Mouse (Mus musculus) myocyte (in vitro differentiated cells): ENCODE data around the gene Eaf1. TPM values are rescaled to one million over a fixed set of nuclear protein-coding genes. Genes with fewer than 3 reads are reported as not detected.
"Not testable (repeated sequence)": the region's sequence is repeated elsewhere in the genome, so short reads cannot be mapped to it uniquely, and the experiment has no call there.

Source experiments
- H3K27me3 ChIP-seq: one replicate; pipeline ENCODE4 v1.6.1; 2011; ENCODE audit not compliant: control insufficient read depth, insufficient read depth, insufficient read length
- H3K36me3 ChIP-seq: one replicate; pipeline ENCODE4 v1.6.1; 2011; ENCODE audit not compliant: control insufficient read depth, insufficient read depth
- H3K4me2 ChIP-seq: one replicate; pipeline ENCODE4 v1.6.1; 2011; ENCODE audit warnings: low read depth, control low read depth
- H3K4me3 ChIP-seq: one replicate; pipeline ENCODE4 v1.5.1; 2011; ENCODE audit warnings: mild to moderate bottlenecking, control low read depth, moderate library complexity
- H3K79me2 ChIP-seq: one replicate; pipeline ENCODE4 v1.6.1; 2011; ENCODE audit not compliant: control insufficient read depth, insufficient read depth
- H3ac ChIP-seq: one replicate; pipeline ENCODE4 v1.6.1; 2011; ENCODE audit not compliant: control insufficient read depth, insufficient read length
- CEBPB ChIP-seq: IDR thresholded peaks from 2 replicates; pipeline ENCODE4 v1.6.1; 2011; ENCODE audit warnings: mild to moderate bottlenecking, moderate library complexity; ENCODE audit not compliant: poor library complexity, insufficient read depth, severe bottlenecking
- E2F4 ChIP-seq: IDR thresholded peaks from one replicate; pipeline ENCODE4 v1.6.1; 2011; ENCODE audit warnings: mild to moderate bottlenecking, control low read depth, moderate library complexity; ENCODE audit not compliant: insufficient read depth
- MAX ChIP-seq: IDR thresholded peaks from one replicate; pipeline ENCODE4 v1.6.1; 2011; ENCODE audit warnings: low read depth, mild to moderate bottlenecking, control low read depth
- MYOD1 ChIP-seq, 3 experiments: IDR thresholded peaks; one replicate each; pipeline ENCODE4 v1.6.1; 2011; ENCODE audit warnings: control low read depth in 2 of 3, low read depth in 2 of 3, mild to moderate bottlenecking in 2 of 3, moderate library complexity in 1 of 3; ENCODE audit not compliant: insufficient read length in 2 of 3, control insufficient read depth in 1 of 3
- MYOG ChIP-seq, 3 experiments: IDR thresholded peaks; one replicate each; pipeline ENCODE4 v1.6.1; 2011; ENCODE audit warnings: control low read depth in 2 of 3, low read depth in 2 of 3, mild to moderate bottlenecking in 2 of 3; ENCODE audit not compliant: insufficient read length in 2 of 3, control insufficient read depth in 1 of 3, insufficient read depth in 1 of 3
- POLR2A ChIP-seq: IDR thresholded peaks from one replicate; pipeline ENCODE4 v1.6.1; 2011; ENCODE audit warnings: low read depth, mild to moderate bottlenecking, control low read depth, moderate library complexity; ENCODE audit not compliant: insufficient read length
- POLR2AphosphoS2 ChIP-seq: IDR thresholded peaks from one replicate; pipeline ENCODE4 v1.6.1; 2011; ENCODE audit warnings: low read depth, control low read depth; ENCODE audit not compliant: insufficient read length
- REST ChIP-seq: IDR thresholded peaks from one replicate; pipeline ENCODE4 v1.6.1; 2011; ENCODE audit warnings: mild to moderate bottlenecking, control low read depth, moderate library complexity; ENCODE audit not compliant: insufficient read depth, insufficient read length
- SRF ChIP-seq: IDR thresholded peaks from one replicate; pipeline ENCODE4 v1.6.1; 2011; ENCODE audit warnings: low read depth; ENCODE audit not compliant: control insufficient read depth, insufficient read length
- TCF12 ChIP-seq: IDR thresholded peaks from one replicate; pipeline ENCODE4 v1.6.1; 2011; ENCODE audit warnings: mild to moderate bottlenecking, control low read depth; ENCODE audit not compliant: poor library complexity, insufficient read depth, severe bottlenecking
- TCF3 ChIP-seq: IDR thresholded peaks from one replicate; pipeline ENCODE4 v1.6.1; 2011; ENCODE audit warnings: low read depth, control low read depth; ENCODE audit not compliant: insufficient read length
- USF1 ChIP-seq: IDR thresholded peaks from one replicate; pipeline ENCODE4 v1.6.1; 2011; ENCODE audit warnings: low read depth, mild to moderate bottlenecking, control low read depth, moderate library complexity
- polyA plus RNA-seq: library from polyadenylated mRNA; unstranded; fragments of >200 nt; fragmentation: generic; extraction: Trizol; gene quantifications from one replicate; pipeline ENCODE4 v1.2.1, GENCODE M21; 2012; ENCODE audit warnings: missing spikeins

Gene Eaf1
- polyA plus RNA-seq, 1 experiment: 18.4 TPM

DNA sequence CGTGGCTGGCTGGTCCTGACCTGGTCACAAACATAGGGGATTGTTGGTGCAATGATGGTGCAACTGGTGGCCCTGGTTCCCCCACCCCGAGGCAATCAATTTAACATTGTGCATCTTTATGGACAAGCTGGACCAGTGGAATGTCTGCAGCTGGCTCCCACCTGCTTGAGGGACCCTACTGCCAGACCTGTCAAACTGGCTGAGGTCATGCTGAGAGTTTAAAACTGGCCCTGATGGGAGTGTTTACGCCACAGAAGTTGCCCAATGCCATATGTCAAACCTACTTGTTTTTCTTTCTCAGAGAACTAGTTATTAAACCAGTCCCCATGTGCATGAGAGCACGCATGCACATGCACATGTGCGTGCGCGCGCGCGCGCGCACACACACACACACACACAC, 36.2 kb upstream of the Eaf1 start:
- no peak for TF ChIP-seq SRF
- no peak for TF ChIP-seq MYOG (IDR thresholded peaks at IDR 0.05; ENCODE audit: control insufficient read depth in 1 of 3, insufficient read depth in 1 of 3, insufficient read length in 2 of 3, low read depth in 2 of 3)
- no peak for TF ChIP-seq TCF12
- TF ChIP-seq USF1: no peak
- TF ChIP-seq E2F4: no peak
- TF ChIP-seq MAX: no peak
- TF ChIP-seq TCF3: no peak
- TF ChIP-seq CEBPB: no peak
- no peak for TF ChIP-seq MYOD1 (IDR thresholded peaks at IDR 0.05; ENCODE audit: control insufficient read depth in 1 of 3, insufficient read length in 2 of 3, low read depth in 2 of 3)
- TF ChIP-seq POLR2AphosphoS2: no peak
- no peak for TF ChIP-seq POLR2A
- TF ChIP-seq REST: no peak
- Histone ChIP-seq H3K4me3 (no peak overlapping the region), H3ac (no peak overlapping the region), H3K27me3 (no peaks in the 10 kb centered on the region), H3K36me3 (no peaks in the 10 kb centered on the region), H3K4me2 (no peak overlapping the region), H3K79me2 (no peaks in the 10 kb centered on the region)

DNA sequence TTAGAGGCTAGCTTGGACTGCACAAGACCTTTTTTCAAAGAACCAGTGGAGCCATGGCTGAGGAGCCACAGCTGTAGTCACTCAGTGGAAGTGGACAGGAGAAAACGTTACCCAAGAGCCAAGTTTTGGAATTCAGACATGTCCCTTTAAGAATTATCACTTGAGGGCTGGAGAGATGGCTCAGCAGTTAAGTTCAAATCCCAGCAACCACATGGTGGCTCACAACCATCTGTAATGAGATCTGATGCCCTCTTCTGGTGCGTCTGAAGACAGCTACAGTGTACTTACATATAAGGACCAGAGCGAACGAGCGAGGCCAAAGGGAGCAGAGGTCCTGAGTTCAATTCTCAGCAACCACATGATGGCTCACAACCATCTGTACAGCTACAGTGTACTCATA, 32.0 kb upstream of the Eaf1 start:
- not testable (repeated sequence) for H3K79me2 ChIP-seq, H3K4me3 ChIP-seq, H3K4me2 ChIP-seq, H3K27me3 ChIP-seq, H3K36me3 ChIP-seq, H3ac ChIP-seq

DNA sequence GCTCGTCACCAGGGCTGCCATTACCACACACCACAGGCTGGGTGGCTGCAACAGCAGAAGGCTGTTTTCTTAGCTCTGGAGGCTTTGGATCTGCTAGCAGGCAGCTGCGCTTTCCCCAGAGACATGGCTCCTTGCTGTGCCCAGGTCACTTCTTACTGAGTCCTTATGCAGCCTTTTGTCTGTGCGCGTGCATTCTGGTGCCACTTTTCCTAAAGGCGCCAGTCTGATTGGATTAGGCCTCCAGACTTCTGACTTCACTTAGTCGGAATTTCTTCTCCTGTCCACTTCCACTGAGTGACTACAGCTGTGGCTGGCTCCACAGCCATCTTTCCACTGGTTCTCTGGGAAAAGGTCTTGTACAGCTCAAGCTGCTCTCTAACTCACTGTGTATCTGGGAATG, 31.3 kb upstream of the Eaf1 start:
- H3K79me2 ChIP-seq: no peaks in the 10 kb centered on the region
- TF ChIP-seq CEBPB (no peak), TCF3 (no peak), POLR2A (no peak), MAX (no peak), USF1 (no peak), MYOD1 (IDR thresholded peaks at IDR 0.05; ENCODE audit: control insufficient read depth in 1 of 3, insufficient read length in 2 of 3, low read depth in 2 of 3) (no peak), TCF12 (no peak), SRF (no peak), REST (no peak), POLR2AphosphoS2 (no peak), MYOG (IDR thresholded peaks at IDR 0.05; ENCODE audit: control insufficient read depth in 1 of 3, insufficient read depth in 1 of 3, insufficient read length in 2 of 3, low read depth in 2 of 3) (no peak), E2F4 (no peak)
- no peak overlapping the region for H3K4me2 ChIP-seq
- H3K27me3 ChIP-seq: no peaks in the 10 kb centered on the region
- H3ac ChIP-seq: no peak overlapping the region
- no peaks in the 10 kb centered on the region for H3K36me3 ChIP-seq
- no peak overlapping the region for H3K4me3 ChIP-seq

DNA sequence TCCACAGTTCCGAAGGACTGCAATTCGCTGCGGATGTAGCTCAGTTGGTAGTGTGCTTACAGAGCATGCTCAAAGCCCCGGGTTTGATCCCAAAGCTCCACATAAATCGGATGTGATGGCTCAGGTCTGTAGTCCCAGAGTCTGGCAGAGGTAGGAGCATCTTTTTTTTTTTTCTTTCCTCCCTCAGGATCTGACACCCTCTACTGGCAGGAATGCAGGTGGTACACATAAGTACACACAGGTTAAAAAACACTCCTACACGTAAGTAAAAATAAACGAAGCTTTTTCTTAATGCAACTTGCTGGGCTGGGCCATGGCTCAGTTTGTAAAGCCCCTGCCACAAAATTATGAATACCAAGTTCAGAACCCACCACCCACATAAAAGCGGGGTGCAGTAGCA, 30.0 kb upstream of the Eaf1 start:
- Histone ChIP-seq H3K27me3 (no peaks in the 10 kb centered on the region), H3K4me3 (no peak overlapping the region), H3ac (no peak overlapping the region), H3K4me2 (no peak overlapping the region), H3K79me2 (no peaks in the 10 kb centered on the region), H3K36me3 (no peaks in the 10 kb centered on the region)
- no peak for TF ChIP-seq MAX

DNA sequence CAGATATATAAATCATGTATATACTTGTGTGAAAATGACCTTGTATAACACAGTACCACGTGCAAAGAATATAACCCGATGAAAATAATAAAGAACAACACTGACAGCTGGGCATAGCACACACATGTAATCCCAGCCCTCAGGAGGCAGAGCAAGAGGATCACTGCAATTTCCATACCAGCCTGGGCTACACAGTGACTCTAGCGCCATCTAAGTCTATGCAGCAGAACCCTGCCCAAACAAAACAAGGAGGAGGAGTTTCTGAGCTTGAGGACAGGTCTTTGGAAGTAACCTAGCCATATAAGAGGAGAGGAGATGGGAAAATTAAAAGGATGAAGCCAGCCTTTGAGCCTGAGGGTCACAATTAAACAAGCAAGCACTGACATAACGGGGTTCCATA, 24.5 kb upstream of the Eaf1 start:
- no peak for TF ChIP-seq E2F4
- no peak for TF ChIP-seq TCF3
- no peak for TF ChIP-seq REST
- TF ChIP-seq CEBPB: no peak
- TF ChIP-seq POLR2AphosphoS2: no peak
- no peak for TF ChIP-seq TCF12
- no peaks in the 10 kb centered on the region for H3K36me3 ChIP-seq
- no peaks in the 10 kb centered on the region for H3K79me2 ChIP-seq
- H3K27me3 ChIP-seq: no peaks in the 10 kb centered on the region
- no peak overlapping the region for H3ac ChIP-seq
- H3K4me3 ChIP-seq: no peak overlapping the region
- H3K4me2 ChIP-seq: no peak overlapping the region

DNA sequence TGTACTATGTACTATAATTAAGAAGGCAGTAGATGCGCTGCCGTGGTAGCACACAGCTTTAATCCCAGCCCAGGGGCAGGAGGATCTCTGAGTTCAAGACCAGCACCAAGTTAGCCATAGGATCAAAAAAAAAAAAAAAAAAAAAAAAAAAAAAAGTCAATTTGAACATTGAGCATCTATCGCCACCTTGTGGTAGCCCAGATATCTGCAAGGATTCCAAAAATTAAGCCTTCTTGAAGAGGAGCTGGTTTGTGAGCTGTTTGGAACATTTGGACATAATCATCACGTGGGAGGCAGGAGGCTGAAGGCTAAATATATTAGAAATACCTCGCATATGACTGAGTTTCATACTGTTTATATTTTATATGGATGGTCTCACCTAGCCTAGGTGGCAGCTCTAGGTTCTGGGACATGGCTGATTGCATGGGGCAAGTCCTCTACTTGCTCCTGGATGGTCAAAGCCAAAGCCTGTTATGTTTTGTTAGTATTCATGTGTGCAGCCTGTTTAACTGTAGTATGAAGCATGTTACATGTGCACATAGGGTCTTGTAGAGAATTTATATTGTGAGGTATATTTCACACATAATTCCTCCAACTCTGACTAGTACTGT, 21.6 kb upstream of the Eaf1 start:
- Histone ChIP-seq H3ac (no peak overlapping the region), H3K4me2 (no peak overlapping the region), H3K36me3 (no peaks in the 10 kb centered on the region), H3K79me2 (no peaks in the 10 kb centered on the region), H3K27me3 (no peaks in the 10 kb centered on the region), H3K4me3 (no peak overlapping the region)
- no peak for TF ChIP-seq TCF12
- TF ChIP-seq CEBPB: no peak
- TF ChIP-seq POLR2A: no peak
- TF ChIP-seq TCF3: no peak
- no peak for TF ChIP-seq E2F4
- no peak for TF ChIP-seq REST
